Mouse (Mus musculus) intestine, embryonic 14.5 days (tissue): ENCODE results near the gene Tpsb2. TPM values are rescaled to one million over a fixed set of nuclear protein-coding genes. Genes with fewer than 3 reads are reported as not detected.
A peak's percentile ranks its signal among the peaks of the same experiment; 100 is the strongest.

Source experiments
- ATAC-seq: fragments of 200-750 bp; cut with Nextera tagmentation; replicated peaks from 2 replicates; pipeline ENCODE4 v1.8.0; 2017; ENCODE audit warnings: low read depth, moderate number of reproducible peaks, moderate TSS enrichment, moderate library complexity; ENCODE audit not compliant: low FRiP score, low TSS enrichment
- DNase-seq: peaks from one replicate; pipeline ENCODE4 v3.0.0-alpha.2; 2018; ENCODE audit warnings: low spot score
- H3K27ac ChIP-seq: fragments of 300-500 bp; sonication (generic); 2 replicates; pipeline ENCODE4 v1.5.1; 2014; ENCODE audit warnings: low read depth, mild to moderate bottlenecking, control low read depth
- H3K27me3 ChIP-seq: fragments of 300-500 bp; sonication (generic); replicated peaks from 2 replicates; pipeline ENCODE4 v1.6.1; 2014; ENCODE audit warnings: low read length, control low read depth; ENCODE audit not compliant: control insufficient read depth, insufficient read depth
- H3K36me3 ChIP-seq: fragments of 300-500 bp; sonication (generic); 2 replicates; pipeline ENCODE4 v1.6.1; 2014; ENCODE audit warnings: low read length, control low read depth; ENCODE audit not compliant: control insufficient read depth, insufficient read depth
- H3K4me1 ChIP-seq: fragments of 300-500 bp; sonication (generic); replicated peaks from 2 replicates; pipeline ENCODE4 v1.6.1; 2014; ENCODE audit warnings: low read length, control low read depth, mixed read lengths; ENCODE audit not compliant: control insufficient read depth, insufficient read depth
- H3K4me2 ChIP-seq: fragments of 300-500 bp; sonication (generic); 2 replicates; pipeline ENCODE4 v1.6.1; 2014; ENCODE audit warnings: low read length
- H3K4me3 ChIP-seq: fragments of 300-500 bp; sonication (generic); 2 replicates; pipeline ENCODE4 v1.5.1; 2014; ENCODE audit warnings: low read depth, low read length, control low read depth, mixed read lengths
- H3K9ac ChIP-seq: fragments of 300-500 bp; sonication (generic); 2 replicates; pipeline ENCODE4 v1.6.1; 2014; ENCODE audit warnings: mild to moderate bottlenecking, low read length
- H3K9me3 ChIP-seq: fragments of 300-500 bp; sonication (generic); 2 replicates; pipeline ENCODE4 v1.6.1; 2016; ENCODE audit warnings: low read length, control low read depth; ENCODE audit not compliant: control insufficient read depth
- WGBS: fragments of 180-500 bp; shearing (Covaris S2); extraction: QIAGEN DNeasy Blood & Tissue Kit; methylation state at CpG from one replicate; pipeline ENCODE4 v1.1.7; 2014; 5-methylcytosine and 5-hydroxymethylcytosine counted together
- polyA plus RNA-seq: library from polyadenylated mRNA; unstranded; fragments of >200 nt; fragmentation: Nextera tagmentation; extraction: Ambion mirVana; gene quantifications from 2 replicates; pipeline ENCODE4 v1.2.1, GENCODE M21; 2014

The Tpsb2 gene
- 0.66 and 0.89 TPM in 2 replicates for polyA plus RNA-seq

- 72% methylated on average over 2 of the region's 2 CpGs for WGBS
- no peak within 1 kb of the TSS for H3K4me2 ChIP-seq
- no peak within 1 kb of the TSS for H3K27ac ChIP-seq
- no peaks in the 10 kb centered on the region for H3K9me3 ChIP-seq
- DNase-seq (no peak), ATAC-seq (no peak)
- no peak within 1 kb of the TSS for H3K4me3 ChIP-seq
- H3K4me1 ChIP-seq, result no peaks in the 10 kb centered on the region
- no peak within 1 kb of the TSS for H3K9ac ChIP-seq
- no peaks in the 10 kb centered on the region for H3K27me3 ChIP-seq
- no peaks in the 10 kb centered on the region for H3K36me3 ChIP-seq
Measured at GRCm38 (mm10) chr17:25366005-25366404, at the start of gene Tpsb2. Gene Tpsb2 (plus strand): TSS chr17:25366305.

- no peak within 1 kb of the TSS for H3K9ac ChIP-seq
- no peaks in the 10 kb centered on the region for H3K4me1 ChIP-seq
- H3K27ac ChIP-seq, result no peak within 1 kb of the TSS
- H3K9me3 ChIP-seq, result no peaks in the 10 kb centered on the region
- ATAC-seq (no peak), DNase-seq (no peak)
- H3K4me3 ChIP-seq, result no peak within 1 kb of the TSS
- no peaks in the 10 kb centered on the region for H3K27me3 ChIP-seq
- H3K36me3 ChIP-seq, result no peaks in the 10 kb centered on the region
- H3K4me2 ChIP-seq, result no peak within 1 kb of the TSS
- 77% methylated on average over 5 of the region's 5 CpGs for WGBS
Measured at GRCm38 (mm10) chr17:25318354-25318753, 47.8 kb upstream of the Tpsb2 start, which contains the start of gene Prss29. Gene Prss29 (plus strand): TSS chr17:25318654.

DNA sequence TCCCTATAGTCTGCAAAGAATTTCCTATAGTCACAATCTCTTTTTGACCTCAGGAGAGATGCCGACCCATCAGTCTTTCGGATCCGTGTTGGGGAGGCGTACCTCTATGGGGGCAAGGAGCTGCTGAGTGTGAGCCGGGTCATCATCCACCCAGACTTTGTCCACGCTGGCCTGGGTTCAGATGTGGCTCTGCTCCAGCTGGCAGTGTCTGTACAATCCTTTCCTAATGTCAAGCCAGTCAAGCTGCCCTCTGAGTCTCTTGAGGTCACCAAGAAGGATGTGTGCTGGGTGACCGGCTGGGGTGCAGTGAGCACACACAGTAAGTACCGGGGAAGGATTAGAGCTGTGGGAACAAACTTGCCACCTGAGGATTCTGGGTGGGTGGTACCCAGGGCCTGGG is 45.3 kb upstream of the Tpsb2 start:
- H3K4me1 ChIP-seq, result no peaks in the 10 kb centered on the region
- 87% methylated on average over 8 of the region's 8 CpGs for WGBS
- H3K9ac ChIP-seq, result no peak overlapping the region
- no peak overlapping the region for H3K4me2 ChIP-seq
- ATAC-seq (no peak), DNase-seq (no peak)
- H3K4me3 ChIP-seq, result no peak overlapping the region
- no peaks in the 10 kb centered on the region for H3K27me3 ChIP-seq
- H3K9me3 ChIP-seq, result no peaks in the 10 kb centered on the region
- H3K36me3 ChIP-seq, result no peaks in the 10 kb centered on the region
- H3K27ac ChIP-seq, result no peak overlapping the region

- Histone ChIP-seq H3K4me3 (no peak overlapping the region), H3K27me3 (no peaks in the 10 kb centered on the region), H3K27ac (no peak overlapping the region), H3K9me3 (no peaks in the 10 kb centered on the region), H3K4me1 (no peaks in the 10 kb centered on the region), H3K36me3 (no peaks in the 10 kb centered on the region), H3K4me2 (no peak overlapping the region), H3K9ac (no peak overlapping the region)
- 15% methylated on average over 2 of the region's 2 CpGs for WGBS
- ATAC-seq, result no peak
- no peak for DNase-seq
Measured at GRCm38 (mm10) chr17:25322930-25323329, 43.2 kb upstream of the Tpsb2 start.

DNA sequence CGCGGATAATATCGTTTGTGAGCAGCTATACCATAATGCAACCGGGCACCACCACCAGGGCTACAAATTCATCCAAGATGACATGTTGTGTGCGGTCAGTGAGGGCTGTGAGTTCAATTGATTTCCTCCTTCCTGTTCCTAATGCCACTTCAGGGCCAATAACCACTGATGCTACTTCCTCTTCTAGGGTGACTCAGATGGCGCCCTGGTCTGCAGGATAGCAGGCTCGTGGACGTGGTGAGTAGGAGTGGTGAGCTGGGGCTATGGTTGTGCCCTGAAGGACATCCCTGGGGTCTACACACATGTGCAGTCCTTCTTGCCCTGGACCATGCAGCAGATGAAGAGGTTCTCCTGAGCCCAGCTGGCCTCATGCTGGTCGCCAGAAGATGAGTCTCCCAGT is 33.8 kb upstream of the Tpsb2 start:
- 71% methylated on average over 9 of the region's 9 CpGs for WGBS
- no peaks in the 10 kb centered on the region for H3K9me3 ChIP-seq
- no peaks in the 10 kb centered on the region for H3K36me3 ChIP-seq
- H3K27ac ChIP-seq, result no peak overlapping the region
- peaks cover 6% of the 10 kb centered on the region; the same call in 1 of the 2 replicates for H3K27me3 ChIP-seq
- no peak for DNase-seq
- no peak overlapping the region for H3K4me3 ChIP-seq
- H3K4me1 ChIP-seq, result no peaks in the 10 kb centered on the region
- no peak overlapping the region for H3K9ac ChIP-seq
- H3K4me2 ChIP-seq, result no peak overlapping the region
- ATAC-seq, result no peak

GRCm38 (mm10) chr17:25333943-25334342 is 32.2 kb upstream of the Tpsb2 start:
- no peaks in the 10 kb centered on the region for H3K4me1 ChIP-seq
- no peak overlapping the region for H3K27ac ChIP-seq
- H3K4me2 ChIP-seq, result no peak overlapping the region
- H3K36me3 ChIP-seq, result no peaks in the 10 kb centered on the region
- 2% methylated on average over 8 of the region's 8 CpGs for WGBS
- no peak overlapping the region for H3K9ac ChIP-seq
- H3K4me3 ChIP-seq, result no peak overlapping the region
- no peak for ATAC-seq
- H3K9me3 ChIP-seq, result no peaks in the 10 kb centered on the region
- DNase-seq, result peak; percentile 86
- peaks cover 6% of the 10 kb centered on the region; the same call in 1 of the 2 replicates for H3K27me3 ChIP-seq

GRCm38 (mm10) chr17:25338218-25338617 is 27.9 kb upstream of the Tpsb2 start:
- H3K27me3 ChIP-seq, result 0 out of 2 replicates have a peak, but pooled peaks cover 6% of the 10 kb centered on the region
- WGBS, result 77% methylated on average over 4 of the region's 4 CpGs
- H3K9me3 ChIP-seq, result no peaks in the 10 kb centered on the region
- no peak overlapping the region for H3K4me2 ChIP-seq
- DNase-seq (no peak), ATAC-seq (no peak)
- no peak overlapping the region for H3K9ac ChIP-seq
- H3K4me3 ChIP-seq, result no peak overlapping the region
- no peaks in the 10 kb centered on the region for H3K36me3 ChIP-seq
- no peaks in the 10 kb centered on the region for H3K4me1 ChIP-seq
- H3K27ac ChIP-seq, result no peak overlapping the region

- H3K9ac ChIP-seq, result no peak overlapping the region
- DNase-seq (no peak), ATAC-seq (no peak)
- H3K4me2 ChIP-seq, result no peak overlapping the region
- H3K4me3 ChIP-seq, result no peak overlapping the region
- no peaks in the 10 kb centered on the region for H3K9me3 ChIP-seq
- H3K27ac ChIP-seq, result no peak overlapping the region
- H3K4me1 ChIP-seq, result no peaks in the 10 kb centered on the region
- WGBS, result 91% methylated on average over 6 of the region's 6 CpGs
- H3K36me3 ChIP-seq, result no peaks in the 10 kb centered on the region
- H3K27me3 ChIP-seq, result no peaks in the 10 kb centered on the region
Measured at GRCm38 (mm10) chr17:25340003-25340402, 26.1 kb upstream of the Tpsb2 start.

DNA sequence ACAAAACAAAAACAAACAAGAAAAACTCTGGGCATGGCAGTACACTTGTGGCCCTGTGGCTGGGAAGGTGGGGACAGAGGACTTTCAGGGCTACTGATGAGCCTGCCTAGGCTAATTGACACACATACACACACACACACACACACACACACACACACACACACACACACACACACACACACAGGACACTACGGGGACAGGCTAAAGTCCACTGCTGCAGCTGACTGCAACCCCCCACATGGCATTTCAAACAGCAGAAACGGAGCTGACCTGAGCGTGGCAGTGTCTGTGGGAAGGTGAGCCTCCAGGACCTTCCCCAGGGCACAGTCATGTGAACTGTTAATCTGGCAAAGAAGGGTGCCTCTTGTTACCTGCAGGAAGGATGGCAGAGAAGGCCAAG is 24.6 kb upstream of the Tpsb2 start:
- Histone ChIP-seq H3K9ac (no peak overlapping the region), H3K27me3 (no peaks in the 10 kb centered on the region), H3K27ac (no peak overlapping the region), H3K36me3 (no peaks in the 10 kb centered on the region), H3K9me3 (no peaks in the 10 kb centered on the region), H3K4me2 (no peak overlapping the region), H3K4me1 (no peaks in the 10 kb centered on the region), H3K4me3 (no peak overlapping the region)
- DNase-seq (no peak), ATAC-seq (no peak)
- 41% methylated on average over 3 of the region's 3 CpGs for WGBS
